Mouse (Mus musculus): ENCODE results near the gene Iqck. TPM values are rescaled to one million over a fixed set of nuclear protein-coding genes. Genes with fewer than 3 reads are reported as not detected.

Gene Iqck
- polyA plus RNA-seq, 2 experiments = 0.22 to 0.40 TPM

- DNase-seq (ENCODE audit: low read depth in 3 of 3, low spot score in 3 of 3) (no peak), ATAC-seq (ENCODE audit: insufficient read depth) (no peak)
- TF ChIP-seq CTCF (IDR thresholded peaks at IDR 0.05; ENCODE audit: low read depth) (no peak), EP300 (IDR thresholded peaks at IDR 0.05; ENCODE audit: low read depth) (no peak)
- H3K4me3 ChIP-seq (ENCODE audit: insufficient read depth in 1 of 2, low read depth in 2 of 2, low read length in 2 of 2) = no peak overlapping the region
- no peaks in the 10 kb centered on the region for H3K36me3 ChIP-seq (replicated peaks; ENCODE audit: control insufficient read depth, insufficient read depth, low read depth)
- H3K9ac ChIP-seq (replicated peaks) = no peak overlapping the region
- H3K27ac ChIP-seq = no peak overlapping the region
- WGBS (ENCODE audit: insufficient replicate concordance) = 58% methylated on average over 2 of the region's 2 CpGs
- no peak overlapping the region for H3K4me2 ChIP-seq (ENCODE audit: low read depth)
- no peaks in the 10 kb centered on the region for H3K9me3 ChIP-seq (ENCODE audit: control insufficient read depth, low read length)
- H3K4me1 ChIP-seq (replicated peaks; ENCODE audit: control insufficient read depth in 2 of 2, insufficient read depth in 2 of 2, low read length in 1 of 2) = no peaks in the 10 kb centered on the region
- no peaks in the 10 kb centered on the region for H3K27me3 ChIP-seq (ENCODE audit: control insufficient read depth, insufficient read depth, low read length)
Measured at GRCm38 (mm10) chr7:118900090-118900489, 44.5 kb downstream of the Iqck start.

GRCm38 (mm10) chr7:118902944-118903343, 47.4 kb downstream of the Iqck start:
- H3K36me3 ChIP-seq (replicated peaks; ENCODE audit: control insufficient read depth, insufficient read depth, low read depth) = no peaks in the 10 kb centered on the region
- DNase-seq (ENCODE audit: low read depth in 3 of 3, low spot score in 3 of 3) (no peak), ATAC-seq (ENCODE audit: insufficient read depth) (no peak)
- no peak overlapping the region for H3K9ac ChIP-seq (replicated peaks)
- TF ChIP-seq EP300 (IDR thresholded peaks at IDR 0.05; ENCODE audit: low read depth) (no peak), CTCF (IDR thresholded peaks at IDR 0.05; ENCODE audit: low read depth) (no peak)
- no peak overlapping the region for H3K27ac ChIP-seq
- H3K4me2 ChIP-seq (ENCODE audit: low read depth) = no peak overlapping the region
- no peaks in the 10 kb centered on the region for H3K27me3 ChIP-seq (ENCODE audit: control insufficient read depth, insufficient read depth, low read length)
- H3K4me3 ChIP-seq (ENCODE audit: insufficient read depth in 1 of 2, low read depth in 2 of 2, low read length in 2 of 2) = no peak overlapping the region
- H3K9me3 ChIP-seq (ENCODE audit: control insufficient read depth, low read length) = no peaks in the 10 kb centered on the region
- H3K4me1 ChIP-seq (replicated peaks; ENCODE audit: control insufficient read depth in 2 of 2, insufficient read depth in 2 of 2, low read length in 1 of 2) = no peaks in the 10 kb centered on the region
- 56% methylated on average over 13 of the region's 13 CpGs for WGBS (ENCODE audit: insufficient replicate concordance)

- H3K36me3 ChIP-seq (replicated peaks; ENCODE audit: control insufficient read depth, insufficient read depth, low read depth) = no peaks in the 10 kb centered on the region
- DNase-seq (ENCODE audit: low read depth in 3 of 3, low spot score in 3 of 3) = no peak
Measured at GRCm38 (mm10) chr7:118903879-118904278, 48.3 kb downstream of the Iqck start.

GRCm38 (mm10) chr7:118904530-118904929, 49.0 kb downstream of the Iqck start:
- no peaks in the 10 kb centered on the region for H3K27me3 ChIP-seq (ENCODE audit: control insufficient read depth, insufficient read depth, low read length)
- H3K36me3 ChIP-seq (replicated peaks; ENCODE audit: control insufficient read depth, insufficient read depth, low read depth) = no peaks in the 10 kb centered on the region
- ATAC-seq (ENCODE audit: insufficient read depth) (no peak), DNase-seq (ENCODE audit: low read depth in 3 of 3, low spot score in 3 of 3) (no peak)
- no peaks in the 10 kb centered on the region for H3K9me3 ChIP-seq (ENCODE audit: control insufficient read depth, low read length)
- no peak overlapping the region for H3K27ac ChIP-seq
- TF ChIP-seq EP300 (IDR thresholded peaks at IDR 0.05; ENCODE audit: low read depth) (no peak), CTCF (IDR thresholded peaks at IDR 0.05; ENCODE audit: low read depth) (no peak)
- H3K4me1 ChIP-seq (replicated peaks; ENCODE audit: control insufficient read depth in 2 of 2, insufficient read depth in 2 of 2, low read length in 1 of 2) = no peaks in the 10 kb centered on the region
- no peak overlapping the region for H3K9ac ChIP-seq (replicated peaks)
- 71% methylated on average over 4 of the region's 4 CpGs for WGBS (ENCODE audit: insufficient replicate concordance)
- H3K4me3 ChIP-seq (ENCODE audit: insufficient read depth in 1 of 2, low read depth in 2 of 2, low read length in 2 of 2) = no peak overlapping the region
- no peak overlapping the region for H3K4me2 ChIP-seq (ENCODE audit: low read depth)

More at GRCm38 (mm10) chr7:118903879-118904278, 48.3 kb downstream of the Iqck start:
- H3K4me2 ChIP-seq (ENCODE audit: low read depth) = no peak overlapping the region
- 64% methylated on average over 9 of the region's 9 CpGs for WGBS (ENCODE audit: insufficient replicate concordance)
- TF ChIP-seq CTCF (IDR thresholded peaks at IDR 0.05; ENCODE audit: low read depth) (no peak), EP300 (IDR thresholded peaks at IDR 0.05; ENCODE audit: low read depth) (no peak)
- H3K27me3 ChIP-seq (ENCODE audit: control insufficient read depth, insufficient read depth, low read length) = no peaks in the 10 kb centered on the region
- no peak overlapping the region for H3K27ac ChIP-seq
- no peaks in the 10 kb centered on the region for H3K4me1 ChIP-seq (replicated peaks; ENCODE audit: control insufficient read depth in 2 of 2, insufficient read depth in 2 of 2, low read length in 1 of 2)
- ATAC-seq (ENCODE audit: insufficient read depth) = no peak
- H3K4me3 ChIP-seq (ENCODE audit: insufficient read depth in 1 of 2, low read depth in 2 of 2, low read length in 2 of 2) = no peak overlapping the region
- H3K9ac ChIP-seq (replicated peaks) = no peak overlapping the region
- no peaks in the 10 kb centered on the region for H3K9me3 ChIP-seq (ENCODE audit: control insufficient read depth, low read length)

- TF ChIP-seq EP300 (IDR thresholded peaks at IDR 0.05; ENCODE audit: low read depth) = no peak
- no peak for TF ChIP-seq CTCF (IDR thresholded peaks at IDR 0.05; ENCODE audit: low read depth)
- ATAC-seq (ENCODE audit: insufficient read depth) (no peak), DNase-seq (ENCODE audit: low read depth in 3 of 3, low spot score in 3 of 3) (no peak)
- Histone ChIP-seq H3K4me1 (replicated peaks; ENCODE audit: control insufficient read depth in 2 of 2, insufficient read depth in 2 of 2, low read length in 1 of 2) (no peaks in the 10 kb centered on the region), H3K4me3 (ENCODE audit: insufficient read depth in 1 of 2, low read depth in 2 of 2, low read length in 2 of 2) (no peak overlapping the region), H3K9ac (replicated peaks) (no peak overlapping the region), H3K9me3 (ENCODE audit: control insufficient read depth, low read length) (no peaks in the 10 kb centered on the region), H3K36me3 (replicated peaks; ENCODE audit: control insufficient read depth, insufficient read depth, low read depth) (no peaks in the 10 kb centered on the region), H3K4me2 (ENCODE audit: low read depth) (no peak overlapping the region), H3K27me3 (ENCODE audit: control insufficient read depth, insufficient read depth, low read length) (no peaks in the 10 kb centered on the region), H3K27ac (no peak overlapping the region)
- WGBS (ENCODE audit: insufficient replicate concordance) = 59% methylated on average over 8 of the region's 8 CpGs
Measured at GRCm38 (mm10) chr7:118908961-118909515, 53.5 kb downstream of the Iqck start.

All from liver, embryonic 14.5 days (tissue).